Mouse (Mus musculus) MEL (cell line): ENCODE measurements around the gene Supt3. TPM values are rescaled to one million over a fixed set of nuclear protein-coding genes. Genes with fewer than 3 reads are reported as not detected.

Source experiments
- DNase-seq: peaks from one replicate; pipeline ENCODE4 v3.0.0; 2011; ENCODE audit warnings: low read depth, low spot score
- H3K27ac ChIP-seq: 2 replicates; pipeline ENCODE4 v1.5.1; 2012; ENCODE audit warnings: low read depth, mild to moderate bottlenecking, control low read depth, low read length, moderate library complexity; ENCODE audit not compliant: control insufficient read depth
- H3K27me3 ChIP-seq, 2 experiments: fragments of 150-350 bp in 1 of 2; sonication (generic) in 1 of 2; 2 replicates each; pipeline ENCODE4 v1.6.1; 2012; ENCODE audit warnings: low read length in 2 of 2, mild to moderate bottlenecking in 2 of 2, improper control_type of control experiment in 1 of 2, moderate library complexity in 1 of 2; ENCODE audit not compliant: insufficient read depth in 2 of 2, control insufficient read depth in 1 of 2
- H3K36me3 ChIP-seq, 2 experiments: 2 replicates each; pipeline ENCODE4 v1.6.1; 2012 to 2014; ENCODE audit warnings: low read length in 2 of 2, improper control_type of control experiment in 1 of 2, inconsistent platforms in 1 of 2, mild to moderate bottlenecking in 1 of 2; ENCODE audit not compliant: insufficient read depth in 2 of 2, control insufficient read depth in 1 of 2
- H3K4me1 ChIP-seq, 2 experiments: fragments of 150-350 bp in 1 of 2; sonication (generic) in 1 of 2; 2 replicates each; pipeline ENCODE4 v1.6.1; 2012; ENCODE audit warnings: low read length in 2 of 2, improper control_type of control experiment in 1 of 2, mild to moderate bottlenecking in 1 of 2; ENCODE audit not compliant: insufficient read depth in 2 of 2, control insufficient read depth in 1 of 2
- H3K4me3 ChIP-seq, 2 experiments: fragments of 150-350 bp in 1 of 2; sonication (generic) in 1 of 2; 2 replicates each; pipeline ENCODE4 v1.5.1; 2012; ENCODE audit warnings: low read depth in 2 of 2, low read length in 2 of 2, mild to moderate bottlenecking in 2 of 2, moderate library complexity in 2 of 2, control low read depth in 1 of 2, improper control_type of control experiment in 1 of 2; ENCODE audit not compliant: control insufficient read depth in 1 of 2, insufficient read depth in 1 of 2
- H3K79me2 ChIP-seq: 2 replicates; pipeline ENCODE4 v1.6.1; 2012; ENCODE audit warnings: mild to moderate bottlenecking, low read length, moderate library complexity; ENCODE audit not compliant: control insufficient read depth, poor library complexity, insufficient read depth
- H3K9ac ChIP-seq: 2 replicates; pipeline ENCODE4 v1.6.1; 2012; ENCODE audit warnings: low read depth, mild to moderate bottlenecking, control low read depth, low read length, moderate library complexity; ENCODE audit not compliant: control insufficient read depth, poor library complexity, severe bottlenecking
- H3K9me3 ChIP-seq: fragments of 150-350 bp; sonication (generic); replicated peaks from 2 replicates; pipeline ENCODE4 v1.6.1; 2012; ENCODE audit warnings: mild to moderate bottlenecking, low read length, improper control_type of control experiment, moderate library complexity; ENCODE audit not compliant: insufficient read depth
- BHLHE40 ChIP-seq: IDR thresholded peaks from 2 replicates; pipeline ENCODE4 v1.6.1; 2012; ENCODE audit warnings: low read depth, mild to moderate bottlenecking, inconsistent platforms, low read length, improper control_type of control experiment, borderline replicate concordance
- CHD2 ChIP-seq: IDR thresholded peaks from 2 replicates; pipeline ENCODE4 v1.6.1; 2011; ENCODE audit warnings: low read length, improper control_type of control experiment
- ELF1 ChIP-seq: IDR thresholded peaks from 2 replicates; pipeline ENCODE4 v1.6.1; 2014; ENCODE audit warnings: low read depth, mild to moderate bottlenecking, inconsistent platforms, low read length, improper control_type of control experiment, moderate library complexity
- EP300 ChIP-seq, 2 experiments: IDR thresholded peaks; 2 replicates each; pipeline ENCODE4 v1.6.1; 2011; ENCODE audit warnings: improper control_type of control experiment in 2 of 2, low read length in 2 of 2, low read depth in 1 of 2, mild to moderate bottlenecking in 1 of 2
- ETS1 ChIP-seq: IDR thresholded peaks from 2 replicates; pipeline ENCODE4 v1.6.1; 2012; ENCODE audit warnings: low read depth, mild to moderate bottlenecking, inconsistent platforms, low read length, improper control_type of control experiment, moderate library complexity
- GABPA ChIP-seq: IDR thresholded peaks from 2 replicates; pipeline ENCODE4 v1.6.1; 2012; ENCODE audit warnings: low read depth, mild to moderate bottlenecking, inconsistent platforms, low read length, improper control_type of control experiment, moderate library complexity
- GATA1 ChIP-seq: IDR thresholded peaks from 2 replicates; pipeline ENCODE4 v1.6.1; 2011; ENCODE audit warnings: low read depth, low read length, improper control_type of control experiment
- MAFK ChIP-seq: IDR thresholded peaks from 2 replicates; pipeline ENCODE4 v1.6.1; 2011; ENCODE audit warnings: low read depth, mild to moderate bottlenecking, low read length, improper control_type of control experiment, borderline replicate concordance
- MAZ ChIP-seq: IDR thresholded peaks from 2 replicates; pipeline ENCODE4 v1.6.1; 2012; ENCODE audit warnings: low read depth, mild to moderate bottlenecking, inconsistent platforms, low read length, improper control_type of control experiment
- MXI1 ChIP-seq: IDR thresholded peaks from 2 replicates; pipeline ENCODE4 v1.6.1; 2011; ENCODE audit warnings: mild to moderate bottlenecking, low read depth, low read length, improper control_type of control experiment
- MYB ChIP-seq: IDR thresholded peaks from 2 replicates; pipeline ENCODE4 v1.6.1; 2011; ENCODE audit warnings: mild to moderate bottlenecking, low read depth, low read length, improper control_type of control experiment
- MYC ChIP-seq: IDR thresholded peaks from 2 replicates; pipeline ENCODE4 v1.6.1; 2011; ENCODE audit warnings: low read depth, mild to moderate bottlenecking, low read length, improper control_type of control experiment, moderate library complexity
- POLR2A ChIP-seq, 2 experiments: IDR thresholded peaks; 2 replicates each; pipeline ENCODE4 v1.6.1; 2011 to 2012; ENCODE audit warnings: low read length in 2 of 2, mild to moderate bottlenecking in 2 of 2, control low read depth in 1 of 2, improper control_type of control experiment in 1 of 2, low read depth in 1 of 2, moderate library complexity in 1 of 2; ENCODE audit not compliant: control insufficient read depth in 1 of 2, insufficient read depth in 1 of 2, poor library complexity in 1 of 2
- POLR2AphosphoS2 ChIP-seq: IDR thresholded peaks from 2 replicates; pipeline ENCODE4 v1.6.1; 2011; ENCODE audit warnings: low read length, improper control_type of control experiment
- TCF12 ChIP-seq: IDR thresholded peaks from 2 replicates; pipeline ENCODE4 v1.6.1; 2014; ENCODE audit warnings: low read depth, mild to moderate bottlenecking, inconsistent platforms, low read length, improper control_type of control experiment, moderate library complexity
- UBTF ChIP-seq: IDR thresholded peaks from 2 replicates; pipeline ENCODE4 v1.6.1; 2012; ENCODE audit warnings: low read depth, mild to moderate bottlenecking, inconsistent platforms, low read length, improper control_type of control experiment, moderate library complexity, borderline replicate concordance; ENCODE audit not compliant: insufficient read depth
- USF1 ChIP-seq: IDR thresholded peaks from 2 replicates; pipeline ENCODE4 v1.6.1; 2014; ENCODE audit warnings: low read depth, mild to moderate bottlenecking, inconsistent platforms, low read length, improper control_type of control experiment, moderate library complexity
- USF2 ChIP-seq, 2 experiments: IDR thresholded peaks; 2 replicates each; pipeline ENCODE4 v1.6.1; 2011 to 2012; ENCODE audit warnings: improper control_type of control experiment in 2 of 2, low read length in 2 of 2, borderline replicate concordance in 1 of 2, inconsistent platforms in 1 of 2, low read depth in 1 of 2, mild to moderate bottlenecking in 1 of 2; ENCODE audit not compliant: insufficient read depth in 1 of 2
- ZKSCAN1 ChIP-seq: IDR thresholded peaks from 2 replicates; pipeline ENCODE4 v1.6.1; 2012; ENCODE audit warnings: low read depth, mild to moderate bottlenecking, inconsistent platforms, low read length, improper control_type of control experiment, moderate library complexity
- ZMIZ1 ChIP-seq: IDR thresholded peaks from 2 replicates; pipeline ENCODE4 v1.6.1; 2012; ENCODE audit warnings: low read depth, mild to moderate bottlenecking, inconsistent platforms, low read length, improper control_type of control experiment, moderate library complexity
- ZNF384 ChIP-seq: IDR thresholded peaks from 2 replicates; pipeline ENCODE4 v1.6.1; 2012; ENCODE audit warnings: low read depth, mild to moderate bottlenecking, inconsistent platforms, low read length, improper control_type of control experiment
- polyA plus RNA-seq, 2 experiments: library from polyadenylated mRNA; stranded (reverse) in 1 of 2; unstranded in 1 of 2; fragments of >175 nt in 1 of 2; fragments of >200 nt in 1 of 2; gene quantifications; 2 replicates each; pipeline versions ENCODE4 v1.2.1 to v1.2.4; 2012; ENCODE audit warnings: low replicate concordance in 2 of 2, low read depth in 1 of 2; ENCODE audit not compliant: insufficient read length in 2 of 2, insufficient read depth in 1 of 2, missing spikeins in 1 of 2
- total RNA-seq: library from RNA; depleted of rRNA; stranded (reverse); fragments of 300-350 nt; gene quantifications from 2 replicates; pipeline ENCODE4 v1.2.3, GENCODE M21; 2012

The Supt3 gene
- total and polyA plus RNA-seq, 3 experiments, result 7.0 to 28.6 TPM; not detected in 1

DNA sequence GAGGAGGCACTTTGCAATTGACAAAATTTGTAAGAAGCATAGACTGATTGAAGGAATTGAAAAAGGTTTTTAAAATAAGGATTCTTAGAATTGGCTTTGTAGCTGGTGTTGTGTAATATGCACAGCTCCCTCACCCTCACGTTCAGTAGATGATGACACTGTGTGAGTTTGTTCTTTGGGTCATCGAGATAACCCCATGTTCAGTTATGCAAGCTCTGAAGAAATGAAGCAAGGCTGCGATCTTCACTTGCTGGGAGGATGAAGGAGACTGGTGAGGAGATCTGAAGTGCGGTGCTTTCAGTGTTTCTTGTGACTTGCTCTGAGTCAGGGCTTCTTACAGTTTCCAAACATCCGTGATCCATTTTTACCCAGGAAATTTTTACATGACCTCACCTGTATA is 168.4 kb downstream of the Supt3 start:
- Histone ChIP-seq H3K4me1 (no peaks in the 10 kb centered on the region), H3K9me3 (no peaks in the 10 kb centered on the region)
- no peak for DNase-seq

DNA sequence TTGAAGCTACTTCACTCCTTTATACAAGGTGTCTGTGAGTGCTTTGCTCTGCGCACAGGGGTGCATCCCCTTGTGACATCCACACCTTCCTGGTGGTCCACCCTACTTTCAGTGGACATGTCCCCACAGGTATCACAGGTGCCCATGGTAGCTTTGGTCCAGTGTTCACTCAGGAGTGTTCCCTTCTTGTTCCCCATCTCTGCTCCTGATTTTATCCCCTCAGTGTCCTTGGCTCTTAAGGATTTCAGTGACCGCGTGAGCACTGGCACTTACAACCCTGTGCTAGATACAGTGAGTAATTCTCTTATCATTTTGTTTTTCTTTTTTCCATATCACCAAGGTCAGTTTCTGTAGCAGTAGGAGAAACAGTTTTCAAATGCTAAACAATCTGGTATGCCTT is 171.4 kb downstream of the Supt3 start:
- no peaks in the 10 kb centered on the region for H3K79me2 ChIP-seq
- H3K27ac ChIP-seq, result no peak overlapping the region
- no peaks in the 10 kb centered on the region for H3K36me3 ChIP-seq
- no peak for TF ChIP-seq MAZ
- TF ChIP-seq MYB, result no peak
- no peak for TF ChIP-seq ELF1
- TF ChIP-seq UBTF, result no peak
- TF ChIP-seq ETS1, result no peak
- no peak for TF ChIP-seq EP300 (IDR thresholded peaks at IDR 0.05; ENCODE audit: low read depth in 1 of 2, low read length in 2 of 2)
- DNase-seq, result no peak
- H3K9ac ChIP-seq, result no peak overlapping the region
- no peaks in the 10 kb centered on the region for H3K4me1 ChIP-seq
- no peaks in the 10 kb centered on the region for H3K27me3 ChIP-seq
- no peaks in the 10 kb centered on the region for H3K9me3 ChIP-seq
- no peak overlapping the region for H3K4me3 ChIP-seq

More for the DNA sequence above, 168.4 kb downstream of the Supt3 start:
- no peaks in the 10 kb centered on the region for H3K27me3 ChIP-seq
- H3K36me3 ChIP-seq, result no peaks in the 10 kb centered on the region
- H3K4me3 ChIP-seq, result no peak overlapping the region
- TF ChIP-seq GATA1, result no peak
- no peak for TF ChIP-seq ELF1
- TF ChIP-seq POLR2AphosphoS2, result no peak
- no peak for TF ChIP-seq USF2 (IDR thresholded peaks at IDR 0.05; ENCODE audit: borderline replicate concordance in 1 of 2, insufficient read depth in 1 of 2, low read depth in 1 of 2, low read length in 2 of 2)
- TF ChIP-seq ZMIZ1, result no peak
- TF ChIP-seq BHLHE40, result no peak
- TF ChIP-seq CHD2, result no peak
- TF ChIP-seq MAFK, result no peak
- TF ChIP-seq GABPA, result no peak
- no peak for TF ChIP-seq USF1
- TF ChIP-seq MYC, result no peak
- TF ChIP-seq POLR2A (IDR thresholded peaks at IDR 0.05; ENCODE audit: control insufficient read depth in 1 of 2, insufficient read depth in 1 of 2, low read depth in 1 of 2, low read length in 2 of 2, poor library complexity in 1 of 2), result no peak
- TF ChIP-seq ZNF384, result no peak
- TF ChIP-seq MXI1, result no peak
- no peak for TF ChIP-seq ZKSCAN1
- TF ChIP-seq TCF12, result no peak
- H3K9ac ChIP-seq, result no peak overlapping the region
- no peaks in the 10 kb centered on the region for H3K79me2 ChIP-seq
- H3K27ac ChIP-seq, result no peak overlapping the region
